Comparison of ENCODE assay signal across 8 mouse cellular contexts in the genomic region with DNA sequence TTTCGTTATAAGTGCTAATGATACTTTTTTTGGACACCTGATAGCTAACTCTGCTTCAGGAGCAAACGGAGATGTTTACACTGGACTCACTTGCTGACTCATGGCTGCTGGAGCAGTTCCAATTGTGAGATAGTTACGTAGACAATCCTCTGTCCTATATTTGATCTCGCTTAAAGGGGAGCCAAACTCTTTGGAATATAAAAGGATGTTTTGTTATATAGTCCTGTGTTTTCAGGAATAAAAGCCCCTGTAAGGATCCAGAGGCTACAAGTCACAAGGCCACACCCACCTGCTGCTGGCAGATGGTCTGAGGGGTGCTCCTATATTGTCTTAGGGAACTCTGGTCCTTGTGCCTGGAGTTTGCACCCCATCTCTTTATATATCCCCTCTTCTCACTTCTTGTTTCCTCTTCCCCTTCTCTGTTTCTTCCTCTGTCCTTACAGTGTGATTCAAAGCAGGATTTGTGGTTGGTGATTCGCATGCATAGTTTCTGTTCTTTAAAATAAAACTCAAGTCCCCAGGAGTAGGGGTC.
A peak's percentile ranks its signal among the peaks of the same experiment; 100 is the strongest.
DNase-seq lines count a peak whose midpoint lies in the region; ATAC-seq lines count a peak whose summit lies in the region.

No protein-coding gene starts in this region.

- intact Hi-C loops in heart, postnatal 10 days (cut with DNase I): loop anchor here (5.0 kb wide), 1 partner anchor 68 kb away; no protein-coding TSS in a partner anchor

- no peak for ATAC-seq in inflammation-experienced regulatory T-cells, adult 6 months

- DNase-seq in layer of hippocampus, adult 9-11 months: peak; percentile 36
- DNase-seq in layer of hippocampus, postnatal 25 days (ENCODE audit: extremely low spot score in 1 of 2, low spot score in 1 of 2): no peak
- DNase-seq in Muller cell, postnatal 12 days (ENCODE audit: inconsistent ontology term): peak; percentile 68
- DNase-seq in cerebellum, adult 9-11 months: peak; percentile 66
- peak; percentile 70 to 74 for DNase-seq in heart, postnatal 10 days
- DNase-seq in lung, postnatal 14 days: peak; percentile 66
- no peak for DNase-seq in natural killer cell, adult 2 months (ENCODE audit: low spot score in 2 of 2)

Comparison
In these comparisons a context has a peak if more than half of its experiments do, and no peak if none do; other contexts are left out.
1. DNase-seq: peak in layer of hippocampus, adult 9-11 months (single experiment), Muller cell, postnatal 12 days (single experiment), cerebellum, adult 9-11 months (single experiment), heart, postnatal 10 days (2 of 2) and lung, postnatal 14 days (single experiment); none in layer of hippocampus, postnatal 25 days (0 of 2) and natural killer cell, adult 2 months (0 of 2).